Mouse (Mus musculus): ENCODE data around the gene Gm20388.

- TF ChIP-seq POLR2A (IDR thresholded peaks at IDR 0.05; ENCODE audit: low read depth, low read length) (no peak), CTCF (conservative IDR thresholded peaks at IDR 0.05; ENCODE audit: insufficient read depth, insufficient read length, low read depth, low read length) (no peak)
Observed at GRCm38 (mm10) chr8:121263390-121263775, 1352.7 kb downstream of the Gm20388 start.

Data from kidney, adult 2 months (tissue).